1 mouse cellular context compared by ENCODE assay signal in the genomic region with DNA sequence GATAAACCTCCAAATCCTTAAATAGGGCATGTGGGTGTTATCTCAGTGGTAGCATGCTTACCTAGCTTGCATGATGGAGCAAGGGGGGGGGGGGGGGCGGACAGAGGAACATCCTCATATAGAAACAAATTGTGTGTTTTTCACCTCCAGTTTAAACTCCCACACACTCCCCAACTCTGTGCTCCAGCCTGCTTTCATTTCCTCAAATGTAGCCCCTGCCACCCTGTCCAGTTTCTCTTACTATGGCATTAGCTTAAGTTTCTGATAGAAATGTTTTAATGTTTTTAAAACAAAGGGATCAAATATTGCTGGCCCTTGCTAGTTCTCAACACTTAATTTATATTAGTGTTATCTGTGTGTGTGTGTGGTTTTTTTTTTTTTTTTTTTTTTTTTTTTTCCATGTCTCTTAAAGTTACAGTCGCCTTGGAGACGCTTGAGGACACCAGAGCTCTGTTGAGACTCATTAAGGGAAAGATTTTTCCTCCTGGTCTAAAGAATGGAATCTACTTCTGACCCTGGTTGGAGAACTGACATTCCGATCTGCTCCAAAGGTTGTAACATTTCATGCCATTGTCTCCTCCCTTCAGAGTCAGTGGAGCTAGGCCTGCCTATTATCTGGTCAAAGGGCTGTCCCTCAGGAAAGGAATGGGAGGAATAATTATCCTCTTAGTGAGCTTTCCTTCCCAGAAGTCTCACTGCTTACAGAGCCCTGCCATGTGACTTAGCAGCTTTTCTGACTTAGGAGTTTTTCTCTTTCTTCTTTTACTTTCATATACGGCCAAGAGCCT.
TF ChIP-seq lines count a peak whose summit lies in the region.

No protein-coding gene starts in this region.

TF ChIP-seq in MEL, 35 proteins besides CTCF, POLR2A, EP300 and RAD21 (continued from another document):
- TF ChIP-seq HCFC1 (IDR thresholded peaks at IDR 0.05; ENCODE audit: low read depth, low read length) = peak; percentile 38; the same call in 1 of the 2 replicates
- TF ChIP-seq SIN3A (IDR thresholded peaks at IDR 0.05; ENCODE audit: low read length) = peak; percentile 72
- TF ChIP-seq BHLHE40 (IDR thresholded peaks at IDR 0.05; ENCODE audit: borderline replicate concordance, low read depth, low read length) = no peak
- TF ChIP-seq GABPA (IDR thresholded peaks at IDR 0.05; ENCODE audit: low read depth, low read length) = no peak
